Mouse (Mus musculus) erythroblast, embryonic 14.5 days (primary cell): Measurements from ENCODE around the gene Ncoa5.

Source experiments
- GATA1 ChIP-seq: IDR thresholded peaks from 2 replicates; pipeline ENCODE4 v1.6.1; 2012; ENCODE audit warnings: low read length, inconsistent platforms, mixed read lengths
- TAL1 ChIP-seq: IDR thresholded peaks from 3 replicates; pipeline ENCODE4 v1.6.1; 2012; ENCODE audit warnings: low read length, inconsistent platforms, mixed read lengths

DNA sequence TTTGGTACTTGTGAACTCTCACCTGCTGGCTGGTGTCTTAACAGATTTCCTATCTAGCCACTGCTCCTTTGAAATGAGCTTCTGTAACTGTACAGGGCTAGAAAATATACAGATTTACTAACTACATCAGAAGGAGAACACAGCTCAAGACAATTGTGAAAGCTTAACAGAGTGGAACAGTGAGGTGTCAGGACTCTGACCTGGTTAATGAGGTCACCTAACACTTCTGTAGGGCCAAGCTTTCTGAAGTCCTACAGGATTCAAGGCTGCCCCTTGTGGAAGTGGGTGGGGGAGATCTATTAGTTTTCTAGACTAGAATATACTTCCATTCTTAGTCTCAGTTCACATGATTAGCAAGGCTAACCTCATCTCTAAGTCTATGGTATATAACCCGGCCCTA is 26.7 kb downstream of the Ncoa5 start:
- TF ChIP-seq TAL1 (no peak), GATA1 (no peak)
